ENCODE assay signal across 17 mouse cellular contexts in the genomic region with DNA sequence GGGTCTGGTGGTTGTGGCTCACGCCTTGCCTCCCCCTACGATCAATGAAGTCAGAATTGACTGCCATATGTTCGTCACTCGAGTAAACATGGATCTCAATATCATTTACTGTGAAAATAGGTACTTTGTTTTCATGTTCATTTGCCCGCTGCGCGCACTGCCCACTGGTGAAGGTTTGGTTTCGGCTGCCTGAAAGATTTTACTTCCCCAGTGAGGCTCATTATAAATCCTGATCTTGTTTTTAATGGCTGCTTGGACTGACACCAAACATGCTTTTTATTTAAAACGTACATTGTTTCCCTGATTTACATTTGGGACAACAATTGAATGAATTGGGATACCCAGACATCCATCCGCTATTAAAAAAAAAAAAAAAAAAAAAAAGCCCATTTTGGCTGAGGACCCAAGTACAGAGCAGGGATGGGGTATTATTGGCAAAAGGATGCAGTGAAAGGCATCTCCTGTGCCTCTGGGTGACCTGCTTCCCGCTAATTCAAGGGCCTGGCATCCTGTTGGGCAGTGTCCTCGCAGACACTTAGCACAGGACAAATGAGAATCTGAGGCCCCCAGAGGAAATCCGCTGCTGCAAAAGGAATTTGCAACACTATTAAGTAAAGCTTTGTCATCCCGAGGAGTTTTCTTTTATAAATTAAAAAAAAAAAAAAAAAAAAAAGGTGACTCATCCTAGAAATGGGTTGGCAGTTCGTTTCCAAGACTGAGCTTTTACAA.
DNase-seq lines count a peak whose midpoint lies in the region; ATAC-seq lines count a peak whose summit lies in the region.
"Had no signal": no experiment of that assay in that cellular context is flagged by ENCODE, and none has a peak within 500 bp of the region (broad histone marks: within the 10 kb centered on the region; RNA-seq: fewer than 3 reads in every experiment).

No protein-coding gene starts in this region.

- H3K4me3 ChIP-seq in midbrain, embryonic 12.5 days: no peak overlapping the region
- H3K4me3 ChIP-seq in midbrain, embryonic 10.5 days: no peak overlapping the region
- H3K4me3 ChIP-seq: limb, embryonic 15.5 days; midbrain, embryonic 13.5 days had no signal

- intact Hi-C loops in heart, postnatal 36 days (cut with DNase I): no loop called here

- H3K4me1 ChIP-seq in midbrain, embryonic 12.5 days: peaks cover 30% of the 10 kb centered on the region
- peaks cover 32% of the 10 kb centered on the region for H3K4me1 ChIP-seq in midbrain, embryonic 10.5 days

- 65% methylated on average over 15 of the region's 15 CpGs for WGBS in midbrain, embryonic 12.5 days
- 79% methylated on average over 15 of the region's 15 CpGs for WGBS in midbrain, embryonic 10.5 days

- no peaks in the 10 kb centered on the region for H3K27me3 ChIP-seq in midbrain, embryonic 12.5 days
- H3K27me3 ChIP-seq in midbrain, embryonic 10.5 days (ENCODE audit: low read depth, poor library complexity, severe bottlenecking): no peaks in the 10 kb centered on the region
- H3K27me3 ChIP-seq: limb, embryonic 15.5 days; midbrain, embryonic 13.5 days had no signal

- no peaks in the 10 kb centered on the region for H3K9me3 ChIP-seq in midbrain, embryonic 12.5 days
- H3K9me3 ChIP-seq in midbrain, embryonic 10.5 days (replicated peaks): no peaks in the 10 kb centered on the region
- H3K9me3 ChIP-seq: limb, embryonic 15.5 days; midbrain, embryonic 13.5 days had no signal

- H3K27ac ChIP-seq in midbrain, embryonic 12.5 days (replicated peaks): no peak overlapping the region
- no peak overlapping the region for H3K27ac ChIP-seq in midbrain, embryonic 10.5 days (replicated peaks)
- H3K27ac ChIP-seq: hindbrain, embryonic 14.5 days; limb, embryonic 15.5 days; midbrain, embryonic 13.5 days had no signal

- H3K9ac ChIP-seq in midbrain, embryonic 12.5 days (replicated peaks): no peak overlapping the region
- H3K9ac ChIP-seq: hindbrain, embryonic 14.5 days; limb, embryonic 15.5 days; liver, postnatal 0 days; midbrain, embryonic 13.5 days had no signal

- H3K36me3 ChIP-seq in midbrain, embryonic 12.5 days: no peaks in the 10 kb centered on the region
- no peaks in the 10 kb centered on the region for H3K36me3 ChIP-seq in midbrain, embryonic 10.5 days
- H3K36me3 ChIP-seq: G1E; limb, embryonic 15.5 days; midbrain, embryonic 13.5 days had no signal

- peak; percentile 41; the same call in 1 of the 2 replicates for ATAC-seq in midbrain, embryonic 12.5 days (ENCODE audit: low FRiP score, low read depth)
- ATAC-seq: liver, postnatal 0 days; midbrain, embryonic 13.5 days had no signal

- DNase-seq in heart, adult 11 months: peak; percentile 90
- no peak for DNase-seq in heart, postnatal 36 days
- no peak for DNase-seq in midbrain, embryonic 10.5 days (ENCODE audit: low spot score)
- DNase-seq in Muller cell, postnatal 12 days (ENCODE audit: inconsistent ontology term): peak; percentile 51
- DNase-seq in kidney, postnatal 36 days: peak; percentile 32 to 65
- no peak for DNase-seq in frontal cortex, postnatal 14 days (ENCODE audit: low spot score in 2 of 2)
- DNase-seq: cerebellum, adult 9-11 months; heart, postnatal 14 days; liver, postnatal 0 days; spleen, adult 18-20 months; thymus, adult 18-20 months had no signal

- no peak overlapping the region for H3K4me2 ChIP-seq in midbrain, embryonic 12.5 days (replicated peaks)
- H3K4me2 ChIP-seq: heart, embryonic 11.5 days; hindbrain, embryonic 14.5 days; limb, embryonic 15.5 days; midbrain, embryonic 13.5 days had no signal

Comparison
In these comparisons a context has a peak if more than half of its experiments do, and no peak if none do; other contexts are left out.
1. DNase-seq: peak in heart, adult 11 months (single experiment), Muller cell, postnatal 12 days (single experiment) and kidney, postnatal 36 days (2 of 2); none in heart, postnatal 36 days (0 of 2), midbrain, embryonic 10.5 days (single experiment) and frontal cortex, postnatal 14 days (0 of 2).